Mouse (Mus musculus): ENCODE results near the gene 9430097D07Rik. TPM values are rescaled to one million over a fixed set of nuclear protein-coding genes. Genes with fewer than 3 reads are reported as not detected.

Gene 9430097D07Rik
- polyA plus RNA-seq, 1 experiment = 0.04 TPM

GRCm38 (mm10) chr2:32598506-32598905, 23.0 kb upstream of the 9430097D07Rik start:
- Histone ChIP-seq H3K4me3 (no peak overlapping the region), H3K4me2 (ENCODE audit: low read depth) (peak overlapping the region; percentile 39), H3K27me3 (ENCODE audit: control insufficient read depth, insufficient read depth, insufficient read length) (no peaks in the 10 kb centered on the region), H3K36me3 (ENCODE audit: control insufficient read depth, insufficient read depth) (peaks cover 18% of the 10 kb centered on the region), H3K79me2 (ENCODE audit: control insufficient read depth, insufficient read depth) (no peaks in the 10 kb centered on the region), H3ac (ENCODE audit: control insufficient read depth, insufficient read length) (no peak overlapping the region)
- TF ChIP-seq MAX (IDR thresholded peaks at IDR 0.05; ENCODE audit: low read depth) (no peak), TCF3 (IDR thresholded peaks at IDR 0.05; ENCODE audit: insufficient read length, low read depth) (no peak), SRF (IDR thresholded peaks at IDR 0.05; ENCODE audit: control insufficient read depth, insufficient read length, low read depth) (no peak), REST (IDR thresholded peaks at IDR 0.05; ENCODE audit: insufficient read depth, insufficient read length) (no peak), CEBPB (IDR thresholded peaks at IDR 0.05; ENCODE audit: insufficient read depth, poor library complexity, severe bottlenecking) (no peak), POLR2AphosphoS2 (IDR thresholded peaks at IDR 0.05; ENCODE audit: insufficient read length, low read depth) (no peak), MYOD1 (IDR thresholded peaks at IDR 0.05; ENCODE audit: control insufficient read depth in 1 of 3, insufficient read length in 2 of 3, low read depth in 2 of 3) (no peak), MYOG (IDR thresholded peaks at IDR 0.05; ENCODE audit: control insufficient read depth in 1 of 3, insufficient read depth in 1 of 3, insufficient read length in 2 of 3, low read depth in 2 of 3) (no peak)

GRCm38 (mm10) chr2:32597699-32598098, 22.2 kb upstream of the 9430097D07Rik start:
- Histone ChIP-seq H3K27me3 (ENCODE audit: control insufficient read depth, insufficient read depth, insufficient read length) (no peaks in the 10 kb centered on the region), H3K79me2 (ENCODE audit: control insufficient read depth, insufficient read depth) (peaks cover 5% of the 10 kb centered on the region), H3K4me2 (ENCODE audit: low read depth) (peak overlapping the region; percentile 50), H3K36me3 (ENCODE audit: control insufficient read depth, insufficient read depth) (peaks cover 22% of the 10 kb centered on the region), H3K4me3 (no peak overlapping the region), H3ac (ENCODE audit: control insufficient read depth, insufficient read length) (no peak overlapping the region)
- TF ChIP-seq MYOD1 (IDR thresholded peaks at IDR 0.05; ENCODE audit: control insufficient read depth in 1 of 3, insufficient read length in 2 of 3, low read depth in 2 of 3) = peak in 1 of 3 experiments; percentile 7
- TF ChIP-seq POLR2AphosphoS2 (IDR thresholded peaks at IDR 0.05; ENCODE audit: insufficient read length, low read depth) = peak; percentile 34
- TF ChIP-seq REST (IDR thresholded peaks at IDR 0.05; ENCODE audit: insufficient read depth, insufficient read length) = no peak
- TF ChIP-seq SRF (IDR thresholded peaks at IDR 0.05; ENCODE audit: control insufficient read depth, insufficient read length, low read depth) = no peak

DNA sequence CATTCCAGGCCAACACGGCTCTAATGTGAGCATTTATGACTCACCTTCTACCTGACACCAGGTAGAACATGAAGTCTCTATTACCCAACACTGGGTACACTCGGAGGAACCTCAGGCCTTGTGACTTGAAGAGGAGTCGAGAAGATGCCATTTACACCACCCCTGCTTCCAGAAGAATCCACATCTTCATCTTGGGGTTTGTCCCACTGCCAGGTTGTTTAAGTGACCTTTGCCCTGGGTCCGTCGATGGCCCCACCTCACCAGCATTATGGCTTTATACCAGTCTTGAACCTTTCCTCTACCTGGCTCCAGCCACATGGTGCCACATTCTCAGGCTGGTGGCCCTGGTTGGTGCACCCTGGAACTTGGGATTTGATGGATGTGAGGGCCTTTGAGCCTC, 21.8 kb upstream of the 9430097D07Rik start:
- peaks cover 5% of the 10 kb centered on the region for H3K79me2 ChIP-seq (ENCODE audit: control insufficient read depth, insufficient read depth)
- peaks cover 22% of the 10 kb centered on the region for H3K36me3 ChIP-seq (ENCODE audit: control insufficient read depth, insufficient read depth)
- TF ChIP-seq MYOG (IDR thresholded peaks at IDR 0.05; ENCODE audit: control insufficient read depth in 1 of 3, insufficient read depth in 1 of 3, insufficient read length in 2 of 3, low read depth in 2 of 3) (no peak), TCF3 (IDR thresholded peaks at IDR 0.05; ENCODE audit: insufficient read length, low read depth) (no peak), CEBPB (IDR thresholded peaks at IDR 0.05; ENCODE audit: insufficient read depth, poor library complexity, severe bottlenecking) (no peak), REST (IDR thresholded peaks at IDR 0.05; ENCODE audit: insufficient read depth, insufficient read length) (no peak), POLR2A (IDR thresholded peaks at IDR 0.05; ENCODE audit: insufficient read length, low read depth) (no peak), E2F4 (IDR thresholded peaks at IDR 0.05; ENCODE audit: insufficient read depth) (no peak), MAX (IDR thresholded peaks at IDR 0.05; ENCODE audit: low read depth) (no peak), POLR2AphosphoS2 (IDR thresholded peaks at IDR 0.05; ENCODE audit: insufficient read length, low read depth) (no peak), SRF (IDR thresholded peaks at IDR 0.05; ENCODE audit: control insufficient read depth, insufficient read length, low read depth) (no peak), MYOD1 (IDR thresholded peaks at IDR 0.05; ENCODE audit: control insufficient read depth in 1 of 3, insufficient read length in 2 of 3, low read depth in 2 of 3) (no peak)
- peak overlapping the region; percentile 7 for H3K4me2 ChIP-seq (ENCODE audit: low read depth)
- no peaks in the 10 kb centered on the region for H3K27me3 ChIP-seq (ENCODE audit: control insufficient read depth, insufficient read depth, insufficient read length)
- H3ac ChIP-seq (ENCODE audit: control insufficient read depth, insufficient read length) = no peak overlapping the region
- H3K4me3 ChIP-seq = no peak overlapping the region

DNA sequence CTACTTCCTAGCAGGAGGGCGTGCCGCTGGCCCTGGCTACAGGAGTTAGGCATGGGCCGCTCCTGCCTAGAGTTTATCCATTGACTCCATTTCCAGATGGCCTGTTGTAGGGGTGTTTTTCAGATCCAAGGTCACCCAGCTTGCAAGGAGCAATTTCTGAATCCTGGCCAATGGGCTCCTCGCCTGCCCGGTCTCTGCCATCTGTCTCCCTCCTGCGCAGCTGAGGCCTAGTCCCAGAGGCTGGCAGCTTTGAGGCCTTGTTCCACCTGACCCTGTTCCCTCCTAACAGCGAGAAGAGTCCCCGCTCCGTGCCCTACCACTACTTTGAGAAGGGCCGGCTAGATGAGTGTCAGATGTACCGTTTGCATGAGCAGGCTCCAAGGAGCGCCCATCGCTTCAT, 21.2 kb upstream of the 9430097D07Rik start:
- no peak overlapping the region for H3K4me3 ChIP-seq
- H3K79me2 ChIP-seq (ENCODE audit: control insufficient read depth, insufficient read depth) = peaks cover 5% of the 10 kb centered on the region
- H3K4me2 ChIP-seq (ENCODE audit: low read depth) = no peak overlapping the region
- H3ac ChIP-seq (ENCODE audit: control insufficient read depth, insufficient read length) = no peak overlapping the region
- H3K27me3 ChIP-seq (ENCODE audit: control insufficient read depth, insufficient read depth, insufficient read length) = no peaks in the 10 kb centered on the region
- TF ChIP-seq MYOD1 (IDR thresholded peaks at IDR 0.05; ENCODE audit: control insufficient read depth in 1 of 3, insufficient read length in 2 of 3, low read depth in 2 of 3) = no peak
- no peak for TF ChIP-seq MAX (IDR thresholded peaks at IDR 0.05; ENCODE audit: low read depth)
- TF ChIP-seq MYOG (IDR thresholded peaks at IDR 0.05; ENCODE audit: control insufficient read depth in 1 of 3, insufficient read depth in 1 of 3, insufficient read length in 2 of 3, low read depth in 2 of 3) = no peak
- TF ChIP-seq POLR2A (IDR thresholded peaks at IDR 0.05; ENCODE audit: insufficient read length, low read depth) = no peak
- TF ChIP-seq USF1 (IDR thresholded peaks at IDR 0.05; ENCODE audit: low read depth) = no peak
- TF ChIP-seq E2F4 (IDR thresholded peaks at IDR 0.05; ENCODE audit: insufficient read depth) = no peak
- no peak for TF ChIP-seq POLR2AphosphoS2 (IDR thresholded peaks at IDR 0.05; ENCODE audit: insufficient read length, low read depth)
- TF ChIP-seq CEBPB (IDR thresholded peaks at IDR 0.05; ENCODE audit: insufficient read depth, poor library complexity, severe bottlenecking) = no peak
- no peak for TF ChIP-seq REST (IDR thresholded peaks at IDR 0.05; ENCODE audit: insufficient read depth, insufficient read length)
- no peak for TF ChIP-seq TCF12 (IDR thresholded peaks at IDR 0.05; ENCODE audit: insufficient read depth, poor library complexity, severe bottlenecking)
- TF ChIP-seq TCF3 (IDR thresholded peaks at IDR 0.05; ENCODE audit: insufficient read length, low read depth) = no peak
- H3K36me3 ChIP-seq (ENCODE audit: control insufficient read depth, insufficient read depth) = peaks cover 22% of the 10 kb centered on the region

DNA sequence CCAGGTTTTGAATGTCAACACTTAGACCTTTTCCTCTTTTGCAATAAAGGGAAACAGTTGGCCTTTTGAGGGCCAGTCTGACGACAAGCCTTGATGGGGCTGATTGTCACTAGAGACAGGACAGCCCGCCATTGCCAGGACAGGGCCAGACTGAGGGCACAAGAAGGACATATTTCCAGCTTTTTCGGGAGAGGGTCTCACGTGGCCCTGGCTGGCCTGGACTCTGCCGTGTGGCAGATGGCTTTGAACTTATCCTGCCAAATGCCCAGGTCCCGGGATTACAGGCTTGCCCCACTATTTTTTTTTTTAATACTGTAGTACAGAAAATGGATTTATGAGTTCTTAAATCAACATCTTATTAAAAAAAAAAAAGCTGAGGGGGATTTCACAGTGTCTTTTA, 15.8 kb upstream of the 9430097D07Rik start:
- H3K79me2 ChIP-seq (ENCODE audit: control insufficient read depth, insufficient read depth) = peaks cover 31% of the 10 kb centered on the region
- H3K27me3 ChIP-seq (ENCODE audit: control insufficient read depth, insufficient read depth, insufficient read length) = no peaks in the 10 kb centered on the region
- no peak for TF ChIP-seq MYOG (IDR thresholded peaks at IDR 0.05; ENCODE audit: control insufficient read depth in 1 of 3, insufficient read depth in 1 of 3, insufficient read length in 2 of 3, low read depth in 2 of 3)
- TF ChIP-seq SRF (IDR thresholded peaks at IDR 0.05; ENCODE audit: control insufficient read depth, insufficient read length, low read depth) = no peak
- no peak for TF ChIP-seq MYOD1 (IDR thresholded peaks at IDR 0.05; ENCODE audit: control insufficient read depth in 1 of 3, insufficient read length in 2 of 3, low read depth in 2 of 3)
- no peak for TF ChIP-seq TCF12 (IDR thresholded peaks at IDR 0.05; ENCODE audit: insufficient read depth, poor library complexity, severe bottlenecking)
- TF ChIP-seq E2F4 (IDR thresholded peaks at IDR 0.05; ENCODE audit: insufficient read depth) = no peak
- no peak for TF ChIP-seq CEBPB (IDR thresholded peaks at IDR 0.05; ENCODE audit: insufficient read depth, poor library complexity, severe bottlenecking)
- H3K4me3 ChIP-seq = no peak overlapping the region
- no peak overlapping the region for H3ac ChIP-seq (ENCODE audit: control insufficient read depth, insufficient read length)
- H3K4me2 ChIP-seq (ENCODE audit: low read depth) = no peak overlapping the region
- peaks cover 18% of the 10 kb centered on the region for H3K36me3 ChIP-seq (ENCODE audit: control insufficient read depth, insufficient read depth)

All from myocyte (in vitro differentiated cells).